Mouse (Mus musculus): Measurements from ENCODE around the gene Hao1. TPM values are rescaled to one million over a fixed set of nuclear protein-coding genes. Genes with fewer than 3 reads are reported as not detected.
A peak's percentile ranks its signal among the peaks of the same experiment; 100 is the strongest.

Hao1 gene
- total and polyA plus RNA-seq, 3 experiments = not detected

- Histone ChIP-seq H3K79me2 (ENCODE audit: control insufficient read depth, insufficient read depth, low read length, poor library complexity) (no peaks in the 10 kb centered on the region), H3K4me1 (ENCODE audit: control insufficient read depth in 1 of 2, insufficient read depth in 2 of 2, low read length in 2 of 2) (peaks cover 8 to 9% of the 10 kb centered on the region in 2 experiments; a peak in 3 of 4 replicates), H3K9me3 (replicated peaks; ENCODE audit: insufficient read depth, low read length) (no peaks in the 10 kb centered on the region), H3K27me3 (ENCODE audit: control insufficient read depth in 1 of 2, insufficient read depth in 2 of 2, low read length in 2 of 2) (no peaks in the 10 kb centered on the region), H3K4me3 (ENCODE audit: control insufficient read depth in 1 of 2, insufficient read depth in 1 of 2, low read depth in 2 of 2, low read length in 2 of 2) (no peak overlapping the region), H3K27ac (ENCODE audit: control insufficient read depth, low read depth, low read length) (no peak overlapping the region), H3K9ac (ENCODE audit: control insufficient read depth, low read depth, low read length, poor library complexity, severe bottlenecking) (no peak overlapping the region), H3K36me3 (ENCODE audit: control insufficient read depth in 1 of 2, insufficient read depth in 2 of 2, low read length in 2 of 2) (peaks cover 0 to 15% of the 10 kb centered on the region in 2 experiments; a peak in 2 of 4 replicates)
- peak; percentile 62 for DNase-seq (ENCODE audit: low read depth, low spot score)
- TF ChIP-seq SIN3A (IDR thresholded peaks at IDR 0.05; ENCODE audit: low read length) (peak; percentile 36; the same call in 1 of the 2 replicates), KAT2A (conservative IDR thresholded peaks at IDR 0.05; ENCODE audit: low read depth, low read length) (no peak; the same call in 1 of the 2 replicates), NELFE (IDR thresholded peaks at IDR 0.05; ENCODE audit: low read depth, low read length) (no peak), JUND (IDR thresholded peaks at IDR 0.05; ENCODE audit: low read depth, low read length) (no peak), ZC3H11A (IDR thresholded peaks at IDR 0.05; ENCODE audit: low read depth, low read length) (no peak), NRF1 (IDR thresholded peaks at IDR 0.05; ENCODE audit: insufficient read depth, low read depth, low read length, poor library complexity, severe bottlenecking) (no peak), CHD2 (IDR thresholded peaks at IDR 0.05; ENCODE audit: low read length) (no peak), ZMIZ1 (IDR thresholded peaks at IDR 0.05; ENCODE audit: low read depth, low read length) (no peak), POLR2AphosphoS2 (IDR thresholded peaks at IDR 0.05; ENCODE audit: low read length) (no peak), TCF12 (IDR thresholded peaks at IDR 0.05; ENCODE audit: low read depth, low read length) (peak; percentile 78; the same call in 1 of the 2 replicates), CHD1 (IDR thresholded peaks at IDR 0.05; ENCODE audit: low read depth, low read length) (no peak), MAFK (IDR thresholded peaks at IDR 0.05; ENCODE audit: borderline replicate concordance, low read depth, low read length) (peak; percentile 44; the same call in 1 of the 2 replicates), POLR2A (IDR thresholded peaks at IDR 0.05; ENCODE audit: control insufficient read depth in 1 of 2, insufficient read depth in 1 of 2, low read depth in 1 of 2, low read length in 2 of 2, poor library complexity in 1 of 2) (no peak), MAX (IDR thresholded peaks at IDR 0.05; ENCODE audit: low read length) (peak; percentile 17; the same call in 1 of the 2 replicates), ZKSCAN1 (IDR thresholded peaks at IDR 0.05; ENCODE audit: low read depth, low read length) (no peak), MYC (IDR thresholded peaks at IDR 0.05; ENCODE audit: low read depth, low read length) (no peak), UBTF (IDR thresholded peaks at IDR 0.05; ENCODE audit: borderline replicate concordance, insufficient read depth, low read depth, low read length) (no peak), ZNF384 (IDR thresholded peaks at IDR 0.05; ENCODE audit: low read depth, low read length) (no peak), MAZ (IDR thresholded peaks at IDR 0.05; ENCODE audit: low read depth, low read length) (no peak), E2F4 (IDR thresholded peaks at IDR 0.05; ENCODE audit: borderline replicate concordance, low read depth, low read length) (no peak), MEF2A (IDR thresholded peaks at IDR 0.05; ENCODE audit: extremely low read depth, insufficient replicate concordance, low read depth, low read length, poor library complexity, severe bottlenecking) (no peak), GATA1 (IDR thresholded peaks at IDR 0.05; ENCODE audit: low read depth, low read length) (peak; percentile 82), MYB (IDR thresholded peaks at IDR 0.05; ENCODE audit: low read depth, low read length) (no peak), SMC3 (IDR thresholded peaks at IDR 0.05; ENCODE audit: low read depth, low read length) (no peak), BHLHE40 (IDR thresholded peaks at IDR 0.05; ENCODE audit: borderline replicate concordance, low read depth, low read length) (peak; percentile 33; the same call in 1 of the 2 replicates), ETS1 (IDR thresholded peaks at IDR 0.05; ENCODE audit: low read depth, low read length) (peak; percentile 95), TBP (IDR thresholded peaks at IDR 0.05; ENCODE audit: low read depth, low read length) (no peak), CTCF (IDR thresholded peaks at IDR 0.05 in 2 of 3, conservative IDR thresholded peaks at IDR 0.05 in 1 of 3; ENCODE audit: control insufficient read depth in 1 of 3, insufficient read depth in 1 of 3, low read depth in 2 of 3, low read length in 3 of 3, poor library complexity in 1 of 3, severe bottlenecking in 1 of 3) (no peak), USF2 (IDR thresholded peaks at IDR 0.05; ENCODE audit: borderline replicate concordance in 1 of 2, insufficient read depth in 1 of 2, low read depth in 1 of 2, low read length in 2 of 2) (0 out of 4 replicates have a peak, but pooled peaks of 1 of the 2 experiments have one; percentile 37), RAD21 (IDR thresholded peaks at IDR 0.05; ENCODE audit: low read depth, low read length) (no peak), TAL1 (IDR thresholded peaks at IDR 0.05; ENCODE audit: low read length) (no peak), HCFC1 (IDR thresholded peaks at IDR 0.05; ENCODE audit: low read depth, low read length) (no peak), POLR2AphosphoS5 (IDR thresholded peaks at IDR 0.05; ENCODE audit: borderline replicate concordance, low read depth, low read length) (no peak), RCOR1 (IDR thresholded peaks at IDR 0.05; ENCODE audit: low read depth, low read length) (peak; percentile 60; the same call in 1 of the 2 replicates), ELF1 (IDR thresholded peaks at IDR 0.05; ENCODE audit: low read depth, low read length) (no peak), MXI1 (IDR thresholded peaks at IDR 0.05; ENCODE audit: low read depth, low read length) (peak; percentile 55; the same call in 1 of the 2 replicates), GABPA (IDR thresholded peaks at IDR 0.05; ENCODE audit: low read depth, low read length) (no peak), EP300 (IDR thresholded peaks at IDR 0.05; ENCODE audit: low read depth in 1 of 2, low read length in 2 of 2) (peak; percentile 80 to 81)
Measured at GRCm38 (mm10) chr2:134465132-134465531, 89.0 kb downstream of the Hao1 start.
